Mouse (Mus musculus): ENCODE measurements at regions not wholly inside any gene's neighbourhood (a gene's known extent, or its start where the extent isn't known, plus 50 kb on each side); places are given as distances from the start of the nearest gene placed in this dataset.
A peak's percentile ranks its signal among the peaks of the same experiment; 100 is the strongest.

GRCm38 (mm10) chr10:112863808-112864207, 65.0 kb downstream of the Atxn7l3b start:
- DNase-seq (ENCODE audit: low spot score): no peak

- DNase-seq (ENCODE audit: low spot score): no peak
Measured at GRCm38 (mm10) chr10:112863375-112863774, 65.4 kb downstream of the Atxn7l3b start.

GRCm38 (mm10) chr10:112851997-112852396, 76.8 kb downstream of the Atxn7l3b start:
- DNase-seq (ENCODE audit: low spot score): no peak

GRCm38 (mm10) chr10:112846225-112846624, 82.6 kb downstream of the Atxn7l3b start:
- no peak for DNase-seq (ENCODE audit: low spot score)

- DNase-seq (ENCODE audit: low spot score): no peak
Measured at GRCm38 (mm10) chr10:112837400-112838035, 91.3 kb downstream of the Atxn7l3b start.

GRCm38 (mm10) chr10:112835970-112836369, 92.8 kb downstream of the Atxn7l3b start:
- no peak for DNase-seq (ENCODE audit: low spot score)

GRCm38 (mm10) chr10:112835508-112835907, 93.3 kb downstream of the Atxn7l3b start:
- DNase-seq (ENCODE audit: low spot score): no peak

- DNase-seq (ENCODE audit: low spot score): no peak
Measured at GRCm38 (mm10) chr10:112810181-112810580, 118.6 kb downstream of the Atxn7l3b start.

- no peak for DNase-seq (ENCODE audit: low spot score)
Measured at GRCm38 (mm10) chr10:112803557-112803956, 125.2 kb downstream of the Atxn7l3b start.

GRCm38 (mm10) chr10:112801560-112801959, 127.2 kb downstream of the Atxn7l3b start:
- DNase-seq (ENCODE audit: low spot score): peak; percentile 61

GRCm38 (mm10) chr10:112798603-112799002, 130.2 kb downstream of the Atxn7l3b start:
- no peak for DNase-seq (ENCODE audit: low spot score)

- no peak for DNase-seq (ENCODE audit: low spot score)
Measured at GRCm38 (mm10) chr10:112798090-112798489, 130.7 kb downstream of the Atxn7l3b start.

- no peak for DNase-seq (ENCODE audit: low spot score)
Measured at GRCm38 (mm10) chr10:112795938-112796337, 132.9 kb downstream of the Atxn7l3b start.

GRCm38 (mm10) chr10:112795473-112795872, 133.3 kb downstream of the Atxn7l3b start:
- no peak for DNase-seq (ENCODE audit: low spot score)

GRCm38 (mm10) chr10:112788236-112788635, 140.6 kb downstream of the Atxn7l3b start:
- DNase-seq (ENCODE audit: low spot score): no peak

- no peak for DNase-seq (ENCODE audit: low spot score)
Measured at GRCm38 (mm10) chr10:112774262-112774661, 154.5 kb downstream of the Atxn7l3b start.

- DNase-seq (ENCODE audit: low spot score): no peak
Measured at GRCm38 (mm10) chr10:112746683-112747082, 182.1 kb downstream of the Atxn7l3b start.

- DNase-seq (ENCODE audit: low spot score): no peak
Measured at GRCm38 (mm10) chr10:112743527-112743926, 185.3 kb downstream of the Atxn7l3b start.

GRCm38 (mm10) chr10:112742123-112742522, 186.7 kb downstream of the Atxn7l3b start:
- DNase-seq (ENCODE audit: low spot score): no peak
